Mouse (Mus musculus) gastrocnemius, postnatal 4 days (tissue): ENCODE results near the gene Syne4. TPM values are rescaled to one million over a fixed set of nuclear protein-coding genes. Genes with fewer than 3 reads are reported as not detected.

ENCODE experiments used
- total RNA-seq, 2 experiments: library from RNA; stranded (reverse); gene quantifications; 2 replicates each; pipeline ENCODE4 v1.2.3; 2021

Gene Syne4
- total RNA-seq, 2 experiments from 2014 or later: 2.5 to 3.8 TPM

Other genes starting within 250 kb of the Syne4 start
- 1 to 10 TPM; 4.4 to 5.3 TPM for gene Zfp82, start 241.9 kb upstream of the Syne4 start, total RNA-seq
- gene Gm26920, start 224.4 kb upstream of the Syne4 start, total RNA-seq: not detected
- 1 to 10 TPM; 4.8 to 5.6 TPM for gene Zfp566, start 224.3 kb upstream of the Syne4 start, total RNA-seq
- 10 to 100 TPM; 52.5 to 65.2 TPM for gene Zfp260, start 220.0 kb upstream of the Syne4 start, total RNA-seq
- gene Zfp382, start 192.9 kb upstream of the Syne4 start, total RNA-seq: 1 to 10 TPM; 8.0 to 9.4 TPM
- gene Zfp146, start 145.1 kb upstream of the Syne4 start, total RNA-seq: 10 to 100 TPM; 46.2 to 54.5 TPM
- gene Cox7a1, start 130.7 kb upstream of the Syne4 start, total RNA-seq: 100 to 1,000 TPM; 268 to 275 TPM
- gene Capns1, start 116.0 kb upstream of the Syne4 start, total RNA-seq: 100 to 1,000 TPM; 272 to 284 TPM
- 10 to 100 TPM; 91.6 to 94.0 TPM for gene Polr2i, start 82.9 kb upstream of the Syne4 start, total RNA-seq
- gene Tbcb, start 82.5 kb upstream of the Syne4 start, total RNA-seq: 10 to 100 TPM; 62.5 to 64.9 TPM
- gene Ovol3, start 79.1 kb upstream of the Syne4 start, total RNA-seq: under 1 TPM; 0.78 TPM
- under 1 TPM; 0.29 to 0.96 TPM for gene Thap8, start 34.7 kb upstream of the Syne4 start, total RNA-seq
- 1 to 10 TPM; 5.5 to 7.4 TPM for gene Wdr62, start 34.4 kb upstream of the Syne4 start, total RNA-seq
- gene Clip3, start 23.1 kb upstream of the Syne4 start, total RNA-seq: 10 to 100 TPM; 29.8 to 42.1 TPM
- gene Alkbh6, start 6.1 kb upstream of the Syne4 start, total RNA-seq: 10 to 100 TPM; 25.0 to 26.5 TPM
- gene E130208F15Rik, start 6.9 kb downstream of the Syne4 start, total RNA-seq: 1 to 10 TPM; 1.2 to 1.4 TPM
- 10 to 100 TPM; 12.0 to 13.2 TPM for gene Sdhaf1, start 9.1 kb downstream of the Syne4 start, total RNA-seq
- gene Lrfn3, start 48.0 kb downstream of the Syne4 start, total RNA-seq: 1 to 10 TPM; 3.3 to 3.8 TPM
- gene Tyrobp, start 99.0 kb downstream of the Syne4 start, total RNA-seq: 10 to 100 TPM; 24.9 to 33.3 TPM
- gene Hcst, start 105.0 kb downstream of the Syne4 start, total RNA-seq: under 1 TPM in 1 of 2 experiments, not detected in 1; 0.74 TPM
- under 1 TPM; 0.56 to 0.67 TPM for gene Nfkbid, start 106.9 kb downstream of the Syne4 start, total RNA-seq
- 1 to 10 TPM; 3.5 to 4.2 TPM for gene Aplp1, start 130.7 kb downstream of the Syne4 start, total RNA-seq
- under 1 TPM; 0.39 to 0.93 TPM for gene Kirrel2, start 142.9 kb downstream of the Syne4 start, total RNA-seq
- gene Nphs1, start 143.5 kb downstream of the Syne4 start, total RNA-seq: not detected
- under 1 TPM in 1 of 2 experiments, not detected in 1; 0.44 TPM for gene Prodh2, start 178.8 kb downstream of the Syne4 start, total RNA-seq
- 1 to 10 TPM; 9.6 to 9.8 TPM for gene Arhgap33, start 220.3 kb downstream of the Syne4 start, total RNA-seq
- gene Hspb6, start 237.4 kb downstream of the Syne4 start, total RNA-seq: 100 to 1,000 TPM; 182 to 186 TPM
- gene Proser3, start 237.5 kb downstream of the Syne4 start, total RNA-seq: 10 to 100 TPM; 10.1 to 10.4 TPM
- gene Lin37, start 245.0 kb downstream of the Syne4 start, total RNA-seq: 10 to 100 TPM; 17.3 to 18.6 TPM
- gene U2af1l4, start 248.5 kb downstream of the Syne4 start, total RNA-seq: 10 to 100 TPM; 55.6 to 62.4 TPM
- 1 to 10 TPM; 2.6 to 2.9 TPM for gene Gm49396, start 248.5 kb downstream of the Syne4 start, total RNA-seq
- 100 to 1,000 TPM in 1 of 2 experiments, 10 to 100 TPM in 1; 87.0 to 103 TPM for gene Psenen, start 248.8 kb downstream of the Syne4 start, total RNA-seq